Mouse (Mus musculus) lung, postnatal 4 days (tissue): ENCODE data around the gene Nfib.

Experiments
- DNase-seq, 2 experiments: peaks; one replicate each; pipeline ENCODE4 v3.0.0; 2021

Nfib gene

GRCm38 (mm10) chr4:82704841-82705794 lies at the start of gene Nfib:
Nfib (minus strand) TSS chr4:82705750.
- DNase-seq = no peak

GRCm38 (mm10) chr4:82735764-82736163 lies 30.2 kb upstream of the Nfib start:
- no peak for DNase-seq

GRCm38 (mm10) chr4:82734765-82735481 lies 29.4 kb upstream of the Nfib start:
- DNase-seq = no peak

GRCm38 (mm10) chr4:82734348-82734747 lies 28.8 kb upstream of the Nfib start:
- DNase-seq = no peak

- no peak for DNase-seq
Measured at GRCm38 (mm10) chr4:82733636-82734035, 28.1 kb upstream of the Nfib start.

- no peak for DNase-seq
Measured at GRCm38 (mm10) chr4:82730248-82730887, 24.8 kb upstream of the Nfib start.

GRCm38 (mm10) chr4:82724058-82724457 lies 18.5 kb upstream of the Nfib start:
- no peak for DNase-seq

- no peak for DNase-seq
Measured at GRCm38 (mm10) chr4:82723048-82723447, 17.5 kb upstream of the Nfib start.

- DNase-seq = peak in 1 of 2 experiments; percentile 12
Measured at GRCm38 (mm10) chr4:82715833-82716232, 10.3 kb upstream of the Nfib start.

- peak in 1 of 2 experiments; percentile 11 for DNase-seq
Measured at GRCm38 (mm10) chr4:82711611-82712295, 6.2 kb upstream of the Nfib start.

GRCm38 (mm10) chr4:82709666-82710065 lies 4.1 kb upstream of the Nfib start:
- peak in 1 of 2 experiments; percentile 18 for DNase-seq

- DNase-seq = no peak
Measured at GRCm38 (mm10) chr4:82706012-82706411, 462 bp upstream of the Nfib start.

- DNase-seq = no peak
Measured at GRCm38 (mm10) chr4:82704079-82704830, 1.3 kb downstream of the Nfib start.

GRCm38 (mm10) chr4:82702808-82703207 lies 2.7 kb downstream of the Nfib start:
- no peak for DNase-seq

GRCm38 (mm10) chr4:82699504-82699903 lies 6.0 kb downstream of the Nfib start:
- DNase-seq = no peak

- no peak for DNase-seq
Measured at GRCm38 (mm10) chr4:82698616-82699015, 6.9 kb downstream of the Nfib start.

GRCm38 (mm10) chr4:82697151-82697550 lies 8.4 kb downstream of the Nfib start:
- DNase-seq = no peak

GRCm38 (mm10) chr4:82695760-82696501 lies 9.6 kb downstream of the Nfib start:
- DNase-seq = no peak

GRCm38 (mm10) chr4:82692009-82692326 lies 13.6 kb downstream of the Nfib start:
- no peak for DNase-seq

- peak; percentile 28 to 65 for DNase-seq
Measured at GRCm38 (mm10) chr4:82691126-82692008, 14.2 kb downstream of the Nfib start.
